In the genomic region with DNA sequence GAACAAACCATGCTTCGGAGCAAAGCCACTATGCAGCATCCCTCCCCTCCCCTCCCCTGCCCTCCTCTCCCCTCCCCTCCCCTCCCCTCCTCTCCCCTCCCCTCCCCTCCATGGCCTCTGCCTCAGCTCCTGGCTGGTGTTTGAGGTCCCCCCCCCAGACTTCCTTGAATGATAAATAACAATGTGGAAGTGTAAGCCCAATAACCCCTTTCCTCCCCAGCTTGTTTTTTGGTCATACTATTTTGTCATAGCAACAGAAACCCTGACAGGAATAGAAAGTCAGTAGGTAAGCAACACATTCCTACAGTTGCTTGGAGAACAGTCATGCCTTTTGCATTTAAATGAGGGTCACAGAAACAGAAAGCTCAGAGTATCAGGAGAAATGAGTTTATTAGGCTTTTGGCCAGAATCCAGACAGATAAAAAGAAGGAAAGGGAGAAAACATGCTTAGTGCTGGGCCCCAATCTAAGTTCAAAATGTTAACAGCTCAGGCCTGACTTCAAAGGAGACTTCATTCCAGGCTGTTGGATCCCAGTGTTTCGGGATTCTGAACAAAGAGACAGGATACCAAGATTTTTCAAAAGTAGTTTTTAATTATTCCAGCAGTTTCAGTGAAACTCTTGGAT, we compare ENCODE assay signal across 16 mouse cellular contexts. TPM values are rescaled to one million over a fixed set of nuclear protein-coding genes. Genes with fewer than 3 reads are reported as not detected.
DNase-seq lines count a peak whose midpoint lies in the region; ATAC-seq lines count a peak whose summit lies in the region.
"Had no signal": no experiment of that assay in that cellular context is flagged by ENCODE, and none has a peak within 500 bp of the region (broad histone marks: within the 10 kb centered on the region; RNA-seq: fewer than 3 reads in every experiment).

No protein-coding gene starts in this region.

- no peaks in the 10 kb centered on the region for H3K36me3 ChIP-seq in heart, embryonic 11.5 days (ENCODE audit: control insufficient read depth, insufficient read depth, low read length)
- H3K36me3 ChIP-seq in kidney, embryonic 15.5 days = no peaks in the 10 kb centered on the region
- peaks cover 9% of the 10 kb centered on the region for H3K36me3 ChIP-seq in liver, embryonic 12.5 days
- H3K36me3 ChIP-seq: stomach, embryonic 15.5 days had no signal

- intact Hi-C loops in heart, postnatal 14 days (cut with DNase I) = no loop called here

- H3K9me3 ChIP-seq in heart, embryonic 11.5 days (replicated peaks; ENCODE audit: control insufficient read depth, low read length) = no peaks in the 10 kb centered on the region
- H3K9me3 ChIP-seq in kidney, embryonic 15.5 days (replicated peaks) = no peaks in the 10 kb centered on the region
- no peaks in the 10 kb centered on the region for H3K9me3 ChIP-seq in liver, embryonic 12.5 days (replicated peaks)
- H3K9me3 ChIP-seq: G1E; stomach, embryonic 15.5 days had no signal

- no peaks in the 10 kb centered on the region for H3K27me3 ChIP-seq in heart, embryonic 11.5 days (ENCODE audit: control insufficient read depth, insufficient read depth, low read length)
- H3K27me3 ChIP-seq in kidney, embryonic 15.5 days = no peaks in the 10 kb centered on the region
- H3K27me3 ChIP-seq in liver, embryonic 12.5 days (replicated peaks) = no peaks in the 10 kb centered on the region
- H3K27me3 ChIP-seq: stomach, embryonic 15.5 days had no signal

- H3K4me3 ChIP-seq in heart, embryonic 11.5 days (ENCODE audit: low read depth, low read length) = no peak overlapping the region
- no peak overlapping the region for H3K4me3 ChIP-seq in kidney, embryonic 15.5 days (replicated peaks)
- no peak overlapping the region for H3K4me3 ChIP-seq in liver, embryonic 12.5 days
- H3K4me3 ChIP-seq: gastrocnemius, adult 2 months; stomach, embryonic 15.5 days had no signal

- ATAC-seq in heart, embryonic 11.5 days (replicated peaks; ENCODE audit: insufficient number of reproducible peaks, low FRiP score, low TSS enrichment) = no peak
- ATAC-seq in kidney, embryonic 15.5 days (replicated peaks; ENCODE audit: low FRiP score) = no peak
- no peak for ATAC-seq in liver, embryonic 12.5 days
- ATAC-seq in erythroblast, adult 5-6 weeks (replicated peaks; ENCODE audit: low FRiP score, poor library complexity, severe bottlenecking) = no peak

- WGBS in heart, embryonic 11.5 days (ENCODE audit: insufficient replicate concordance) = 41% methylated on average over 2 of the region's 2 CpGs
- 50% methylated on average over 2 of the region's 2 CpGs for WGBS in kidney, embryonic 15.5 days
- 35% methylated on average over 2 of the region's 2 CpGs for WGBS in liver, embryonic 12.5 days (ENCODE audit: insufficient replicate concordance)

- H3K27ac ChIP-seq in heart, embryonic 11.5 days (ENCODE audit: low read depth, low read length) = peak overlapping the region; percentile 99
- H3K27ac ChIP-seq in kidney, embryonic 15.5 days = peak overlapping the region; percentile 54
- peak overlapping the region; percentile 100 for H3K27ac ChIP-seq in liver, embryonic 12.5 days
- H3K27ac ChIP-seq: stomach, embryonic 15.5 days had no signal

- DNase-seq in heart, postnatal 14 days = no peak
- DNase-seq in kidney, adult 18-20 months = no peak
- DNase-seq in MN1 (ENCODE audit: low spot score) = peak; percentile 59
- DNase-seq in ovary, adult 18-20 months (ENCODE audit: low spot score) = no peak
- DNase-seq: adrenal gland, adult 2 months; B cell, adult 2 months; cerebellum, adult 18-20 months; gastrocnemius, adult 2 months; lung, postnatal 36 days; thymus, postnatal 36 days had no signal

- H3K4me1 ChIP-seq in heart, embryonic 11.5 days (ENCODE audit: control insufficient read depth, insufficient read depth, low read length) = peaks cover 27% of the 10 kb centered on the region
- peaks cover 21% of the 10 kb centered on the region for H3K4me1 ChIP-seq in kidney, embryonic 15.5 days
- peaks cover 58% of the 10 kb centered on the region for H3K4me1 ChIP-seq in liver, embryonic 12.5 days

- no peak overlapping the region for H3K9ac ChIP-seq in heart, embryonic 11.5 days (ENCODE audit: low read depth, low read length)
- H3K9ac ChIP-seq in kidney, embryonic 15.5 days = no peak overlapping the region
- peak overlapping the region; percentile 92 for H3K9ac ChIP-seq in liver, embryonic 12.5 days
- H3K9ac ChIP-seq: stomach, embryonic 15.5 days had no signal

- H3K4me2 ChIP-seq in heart, embryonic 11.5 days = no peak overlapping the region
- no peak overlapping the region for H3K4me2 ChIP-seq in kidney, embryonic 15.5 days
- H3K4me2 ChIP-seq in liver, embryonic 12.5 days = peak overlapping the region; percentile 85; the same call in 1 of the 2 replicates
- H3K4me2 ChIP-seq: stomach, embryonic 15.5 days had no signal

RNA-seq across cellular contexts. Expression of a gene that starts 2.2 kb away (rescaled TPM):
- polyA plus RNA-seq in heart, embryonic 11.5 days (2014; fragmentation: Nextera tagmentation; extraction: Ambion mirVana) = 3.8 and 5.3 TPM in 2 replicates
- 10 to 100 TPM; 14.7 to 17.7 TPM for total RNA-seq in heart, postnatal 14 days (2021)
- 6.1 and 6.9 TPM in 2 replicates for polyA plus RNA-seq in kidney, embryonic 15.5 days (2015; fragmentation: Nextera tagmentation; extraction: Ambion mirVana)
- 14.2 and 14.5 TPM in 2 replicates for polyA plus RNA-seq in liver, embryonic 12.5 days (2016; fragmentation: Nextera tagmentation; extraction: Ambion mirVana)
- 11.5 and 30.7 TPM in 2 replicates for total RNA-seq in erythroblast, adult 5-6 weeks (2015; ENCODE audit: low replicate concordance)
- 64.1 and 74.6 TPM in 2 replicates for total RNA-seq in erythroblast, adult 5-6 weeks (2017; ENCODE audit: low replicate concordance)

RNA-seq across cellular contexts. Expression of a gene that starts 17.3 kb away (rescaled TPM):
- polyA plus RNA-seq in heart, embryonic 11.5 days (2014; fragmentation: Nextera tagmentation; extraction: Ambion mirVana) = 0.11 TPM in 1 of 2 replicates, not detected in the other
- total RNA-seq in heart, postnatal 14 days (2021) = 1 to 10 TPM; 1.1 TPM
- polyA plus RNA-seq in kidney, embryonic 15.5 days (2015; fragmentation: Nextera tagmentation; extraction: Ambion mirVana) = 0.22 and 0.27 TPM in 2 replicates
- polyA plus RNA-seq in liver, embryonic 12.5 days (2016; fragmentation: Nextera tagmentation; extraction: Ambion mirVana) = 0.10 and 0.14 TPM in 2 replicates
- total RNA-seq in erythroblast, adult 5-6 weeks (2015; ENCODE audit: low replicate concordance) = not detected in 2 replicates
- not detected in 2 replicates for total RNA-seq in erythroblast, adult 5-6 weeks (2017; ENCODE audit: low replicate concordance)
- total RNA-seq: G1E had no signal
- polyA plus RNA-seq: G1E had no signal

RNA-seq across cellular contexts. Expression of a gene that starts 26.3 kb away (rescaled TPM):
- polyA plus RNA-seq in heart, embryonic 11.5 days (2014; fragmentation: Nextera tagmentation; extraction: Ambion mirVana) = 121 and 125 TPM in 2 replicates
- total RNA-seq in heart, postnatal 14 days (2021) = 10 to 100 TPM; 79.4 to 83.8 TPM
- 117 and 120 TPM in 2 replicates for polyA plus RNA-seq in kidney, embryonic 15.5 days (2015; fragmentation: Nextera tagmentation; extraction: Ambion mirVana)
- polyA plus RNA-seq in liver, embryonic 12.5 days (2016; fragmentation: Nextera tagmentation; extraction: Ambion mirVana) = 73.7 and 81.3 TPM in 2 replicates
- total RNA-seq in erythroblast, adult 5-6 weeks (2015; ENCODE audit: low replicate concordance) = 13.8 and 20.4 TPM in 2 replicates
- 4.5 and 8.2 TPM in 2 replicates for total RNA-seq in erythroblast, adult 5-6 weeks (2017; ENCODE audit: low replicate concordance)

RNA-seq across cellular contexts. Expression of a gene that starts 29.5 kb away (rescaled TPM):
- 39.3 and 41.1 TPM in 2 replicates for polyA plus RNA-seq in heart, embryonic 11.5 days (2014; fragmentation: Nextera tagmentation; extraction: Ambion mirVana)
- total RNA-seq in heart, postnatal 14 days (2021) = 100 to 1,000 TPM; 506 to 513 TPM
- 0.60 and 0.66 TPM in 2 replicates for polyA plus RNA-seq in kidney, embryonic 15.5 days (2015; fragmentation: Nextera tagmentation; extraction: Ambion mirVana)
- 0.42 and 0.51 TPM in 2 replicates for polyA plus RNA-seq in liver, embryonic 12.5 days (2016; fragmentation: Nextera tagmentation; extraction: Ambion mirVana)
- 0.42 and 0.96 TPM in 2 replicates for total RNA-seq in erythroblast, adult 5-6 weeks (2015; ENCODE audit: low replicate concordance)
- total RNA-seq in erythroblast, adult 5-6 weeks (2017; ENCODE audit: low replicate concordance) = 2.7 and 4.5 TPM in 2 replicates

RNA-seq across cellular contexts. Expression of a gene that starts 36.6 kb away (rescaled TPM):
- 98.5 and 102 TPM in 2 replicates for polyA plus RNA-seq in heart, embryonic 11.5 days (2014; fragmentation: Nextera tagmentation; extraction: Ambion mirVana)
- total RNA-seq in heart, postnatal 14 days (2021) = 10 to 100 TPM; 91.5 to 95.2 TPM
- 99.6 and 102 TPM in 2 replicates for polyA plus RNA-seq in kidney, embryonic 15.5 days (2015; fragmentation: Nextera tagmentation; extraction: Ambion mirVana)
- polyA plus RNA-seq in liver, embryonic 12.5 days (2016; fragmentation: Nextera tagmentation; extraction: Ambion mirVana) = 78.3 and 82.8 TPM in 2 replicates
- total RNA-seq in erythroblast, adult 5-6 weeks (2015; ENCODE audit: low replicate concordance) = 5.4 and 11.3 TPM in 2 replicates
- 10.1 and 14.1 TPM in 2 replicates for total RNA-seq in erythroblast, adult 5-6 weeks (2017; ENCODE audit: low replicate concordance)
